Mouse (Mus musculus) left cerebral cortex, postnatal 36 days (tissue): Measurements from ENCODE around the gene D8Ertd738e. TPM values are rescaled to one million over a fixed set of nuclear protein-coding genes. Genes with fewer than 3 reads are reported as not detected.

Source experiments
- microRNA-seq: library from miRNA; unstranded; fragments of <30 nt; microRNA quantifications from one replicate; pipeline ENCODE4 v1.2.0, GENCODE M21; 2022
- total RNA-seq, 2 experiments: library from RNA; stranded (reverse); gene quantifications; 2 replicates each; pipeline ENCODE4 v1.2.3; 2021

D8Ertd738e gene
- total RNA-seq, 2 experiments from 2014 or later: 113 to 146 TPM

Small RNA genes lying within 50 kb of the gene (microRNA-seq; reads per million reads assigned to microRNA genes)
- gene Mir23a (6,522 reads per million, percentile 93 among the genes with 10 or more reads in this experiment), gene Mir24-2 (not detected), gene Mir27a (207 reads per million, percentile 63 among the genes with 10 or more reads in this experiment), gene Mir3074-2 (not detected)

Other genes with a start within 250 kb of the D8Ertd738e start
- gene 1700067K01Rik, start 248.2 kb downstream of the D8Ertd738e start, total RNA-seq: under 1 TPM in 1 of 2 experiments, not detected in 1; 0.59 TPM
- 1 to 10 TPM; 1.3 to 3.1 TPM for gene 2210011C24Rik, start 237.5 kb downstream of the D8Ertd738e start, total RNA-seq
- gene Palm3, start 228.2 kb downstream of the D8Ertd738e start, total RNA-seq: 1 to 10 TPM; 1.7 to 2.7 TPM
- gene Il27ra, start 207.1 kb downstream of the D8Ertd738e start, total RNA-seq: under 1 TPM; 0.49 to 0.52 TPM
- not detected for gene Rln3, start 204.7 kb downstream of the D8Ertd738e start, total RNA-seq
- 1 to 10 TPM; 4.1 to 4.4 TPM for gene Gm10643, start 184.6 kb downstream of the D8Ertd738e start, total RNA-seq
- 10 to 100 TPM; 17.9 to 32.4 TPM for gene Rfx1, start 182.9 kb downstream of the D8Ertd738e start, total RNA-seq
- gene Dcaf15, start 145.0 kb downstream of the D8Ertd738e start, total RNA-seq: 10 to 100 TPM; 15.7 to 19.8 TPM
- not detected for gene Podnl1, start 123.7 kb downstream of the D8Ertd738e start, total RNA-seq
- 10 to 100 TPM; 51.1 to 53.6 TPM for gene Cc2d1a, start 101.8 kb downstream of the D8Ertd738e start, total RNA-seq
- gene 4930432K21Rik, start 101.7 kb downstream of the D8Ertd738e start, total RNA-seq: 1 to 10 TPM; 1.7 to 2.1 TPM
- 1 to 10 TPM; 3.7 to 3.9 TPM for gene Nanos3, start 64.5 kb downstream of the D8Ertd738e start, total RNA-seq
- gene Zswim4, start 12.7 kb downstream of the D8Ertd738e start, total RNA-seq: 10 to 100 TPM; 12.5 to 16.9 TPM
- 10 to 100 TPM; 14.4 to 15.9 TPM for gene Mri1, start 7.6 kb upstream of the D8Ertd738e start, total RNA-seq
- gene Ccdc130, start 20.7 kb upstream of the D8Ertd738e start, total RNA-seq: 10 to 100 TPM; 23.1 to 28.2 TPM
- gene Cacna1a, start 138.7 kb upstream of the D8Ertd738e start, total RNA-seq: 100 to 1,000 TPM; 219 to 272 TPM